Mouse (Mus musculus): Measurements from ENCODE around the gene Smyd4.
"Not testable (repeated sequence)": the region's sequence is repeated elsewhere in the genome, so short reads cannot be mapped to it uniquely, and the experiment has no call there.

The Smyd4 gene

GRCm38 (mm10) chr11:75347188-75347585 is 1.0 kb upstream of the Smyd4 start:
- DNase-seq = no peak

GRCm38 (mm10) chr11:75347596-75347995 is 637 bp upstream of the Smyd4 start:
- no peak for DNase-seq

- no peak for DNase-seq
Measured at GRCm38 (mm10) chr11:75348890-75349261, 643 bp downstream of the Smyd4 start.

GRCm38 (mm10) chr11:75351225-75351624 is 3.0 kb downstream of the Smyd4 start:
- no peak for DNase-seq

- DNase-seq = no peak
Measured at GRCm38 (mm10) chr11:75355475-75355874, 7.2 kb downstream of the Smyd4 start.

GRCm38 (mm10) chr11:75377125-75377524 is 28.9 kb downstream of the Smyd4 start:
- DNase-seq = no peak

- not testable (repeated sequence) for DNase-seq
Measured at GRCm38 (mm10) chr11:75378786-75379185, 30.6 kb downstream of the Smyd4 start.

GRCm38 (mm10) chr11:75383529-75383928 is 35.3 kb downstream of the Smyd4 start:
- not testable (repeated sequence) for DNase-seq

GRCm38 (mm10) chr11:75395611-75396010 is 47.4 kb downstream of the Smyd4 start:
- no peak for DNase-seq

- DNase-seq = no peak
Measured at GRCm38 (mm10) chr11:75397452-75397851, 49.2 kb downstream of the Smyd4 start.

GRCm38 (mm10) chr11:75399411-75399841 is 51.2 kb downstream of the Smyd4 start:
- DNase-seq = no peak

GRCm38 (mm10) chr11:75400099-75400498 is 51.9 kb downstream of the Smyd4 start:
- no peak for DNase-seq

GRCm38 (mm10) chr11:75402271-75402690 is 54.0 kb downstream of the Smyd4 start:
- DNase-seq = peak; percentile 56

GRCm38 (mm10) chr11:75403301-75404052 is 55.2 kb downstream of the Smyd4 start:
- DNase-seq = peak; percentile 53

GRCm38 (mm10) chr11:75404801-75405200 is 56.6 kb downstream of the Smyd4 start:
- DNase-seq = no peak

- no peak for DNase-seq
Measured at GRCm38 (mm10) chr11:75406104-75406503, 57.9 kb downstream of the Smyd4 start.

GRCm38 (mm10) chr11:75406865-75407264 is 58.6 kb downstream of the Smyd4 start:
- DNase-seq = peak; percentile 67

GRCm38 (mm10) chr11:75409679-75410575 is 61.7 kb downstream of the Smyd4 start:
- no peak for DNase-seq

GRCm38 (mm10) chr11:75410591-75410990 is 62.4 kb downstream of the Smyd4 start:
- DNase-seq = no peak

GRCm38 (mm10) chr11:75415096-75415495 is 66.9 kb downstream of the Smyd4 start:
- DNase-seq = no peak

- no peak for DNase-seq
Measured at GRCm38 (mm10) chr11:75415994-75416393, 67.8 kb downstream of the Smyd4 start.

GRCm38 (mm10) chr11:75420037-75420436 is 71.8 kb downstream of the Smyd4 start:
- DNase-seq = no peak

- DNase-seq = no peak
Measured at GRCm38 (mm10) chr11:75420810-75421374, 72.7 kb downstream of the Smyd4 start.

Measured in lung, postnatal 14 days (tissue).